Mouse (Mus musculus) megakaryocyte, embryonic 14.5 days (primary cell): ENCODE data around the gene Dgkh.
"Not testable (repeated sequence)": the region's sequence is repeated elsewhere in the genome, so short reads cannot be mapped to it uniquely, and the experiment has no call there.

Source experiments
- FLI1 ChIP-seq: IDR thresholded peaks from 2 replicates; pipeline ENCODE4 v1.6.1; 2012; ENCODE audit warnings: low read length, inconsistent platforms, mixed read lengths
- GATA1 ChIP-seq: IDR thresholded peaks from 3 replicates; pipeline ENCODE4 v1.6.1; 2012; ENCODE audit warnings: mixed read lengths, low read length, inconsistent platforms, borderline replicate concordance

GRCm38 (mm10) chr14:78734203-78734602, 1.6 kb upstream of the Dgkh start:
- TF ChIP-seq GATA1, FLI1: not testable (repeated sequence)
